Mouse (Mus musculus): ENCODE measurements at regions not wholly inside any gene's neighbourhood (a gene's known extent, or its start where the extent isn't known, plus 50 kb on each side); places are given as distances from the start of the nearest gene placed in this dataset.

GRCm38 (mm10) chr8:26501196-26501813 lies 382.0 kb downstream of the Gm45692 start:
- ATAC-seq (replicated peaks; ENCODE audit: low FRiP score, low TSS enrichment, poor library complexity, severe bottlenecking) = no peak

GRCm38 (mm10) chr8:26501814-26502572 lies 382.7 kb downstream of the Gm45692 start:
- ATAC-seq (replicated peaks; ENCODE audit: low FRiP score, low TSS enrichment, poor library complexity, severe bottlenecking) = no peak

- ATAC-seq (replicated peaks; ENCODE audit: low FRiP score, low TSS enrichment, poor library complexity, severe bottlenecking) = no peak
These were observed 383.4 kb downstream of the Gm45692 start for GRCm38 (mm10) chr8:26502772-26503171.

GRCm38 (mm10) chr8:26503918-26504317 lies 384.6 kb downstream of the Gm45692 start:
- no peak for ATAC-seq (replicated peaks; ENCODE audit: low FRiP score, low TSS enrichment, poor library complexity, severe bottlenecking)

- ATAC-seq (replicated peaks; ENCODE audit: low FRiP score, low TSS enrichment, poor library complexity, severe bottlenecking) = no peak
These were observed 385.1 kb downstream of the Gm45692 start for GRCm38 (mm10) chr8:26504319-26505035.

- ATAC-seq (replicated peaks; ENCODE audit: low FRiP score, low TSS enrichment, poor library complexity, severe bottlenecking) = no peak
These were observed 388.3 kb downstream of the Gm45692 start for GRCm38 (mm10) chr8:26507611-26508070.

- ATAC-seq (replicated peaks; ENCODE audit: low FRiP score, low TSS enrichment, poor library complexity, severe bottlenecking) = no peak
These were observed 389.9 kb downstream of the Gm45692 start for GRCm38 (mm10) chr8:26509254-26509653.

GRCm38 (mm10) chr8:26513001-26513400 lies 393.7 kb downstream of the Gm45692 start:
- no peak for ATAC-seq (replicated peaks; ENCODE audit: low FRiP score, low TSS enrichment, poor library complexity, severe bottlenecking)

- ATAC-seq (replicated peaks; ENCODE audit: low FRiP score, low TSS enrichment, poor library complexity, severe bottlenecking) = no peak
These were observed 404.9 kb downstream of the Gm45692 start for GRCm38 (mm10) chr8:26524237-26524636.

- ATAC-seq (replicated peaks; ENCODE audit: low FRiP score, low TSS enrichment, poor library complexity, severe bottlenecking) = no peak
These were observed 407.3 kb downstream of the Gm45692 start for GRCm38 (mm10) chr8:26526474-26527185.

- ATAC-seq (replicated peaks; ENCODE audit: low FRiP score, low TSS enrichment, poor library complexity, severe bottlenecking) = no peak
These were observed 407.8 kb downstream of the Gm45692 start for GRCm38 (mm10) chr8:26527186-26527580.

GRCm38 (mm10) chr8:26529921-26530320 lies 410.6 kb downstream of the Gm45692 start:
- ATAC-seq (replicated peaks; ENCODE audit: low FRiP score, low TSS enrichment, poor library complexity, severe bottlenecking) = no peak

GRCm38 (mm10) chr8:26533444-26534421 lies 414.4 kb downstream of the Gm45692 start:
- no peak for ATAC-seq (replicated peaks; ENCODE audit: low FRiP score, low TSS enrichment, poor library complexity, severe bottlenecking)

GRCm38 (mm10) chr8:26535816-26536215 lies 416.5 kb downstream of the Gm45692 start:
- ATAC-seq (replicated peaks; ENCODE audit: low FRiP score, low TSS enrichment, poor library complexity, severe bottlenecking) = no peak

GRCm38 (mm10) chr8:26553691-26554090 lies 423.4 kb upstream of the Zfp703 start:
- no peak for ATAC-seq (replicated peaks; ENCODE audit: low FRiP score, low TSS enrichment, poor library complexity, severe bottlenecking)

GRCm38 (mm10) chr8:26559196-26559595 lies 417.9 kb upstream of the Zfp703 start:
- no peak for ATAC-seq (replicated peaks; ENCODE audit: low FRiP score, low TSS enrichment, poor library complexity, severe bottlenecking)

GRCm38 (mm10) chr8:26563151-26563550 lies 414.0 kb upstream of the Zfp703 start:
- ATAC-seq (replicated peaks; ENCODE audit: low FRiP score, low TSS enrichment, poor library complexity, severe bottlenecking) = no peak

GRCm38 (mm10) chr8:26564254-26564653 lies 412.9 kb upstream of the Zfp703 start:
- no peak for ATAC-seq (replicated peaks; ENCODE audit: low FRiP score, low TSS enrichment, poor library complexity, severe bottlenecking)
